Mouse (Mus musculus) induced T-regulatory cell, adult 2 months (primary cell): ENCODE data around the gene Mettl27.
"Not testable (repeated sequence)": the region's sequence is repeated elsewhere in the genome, so short reads cannot be mapped to it uniquely, and the experiment has no call there.

Experiments used
- DNase-seq: peaks from one replicate; pipeline ENCODE4 v3.0.0-alpha.2; 2012; ENCODE audit warnings: low read depth

Mettl27 gene

DNA sequence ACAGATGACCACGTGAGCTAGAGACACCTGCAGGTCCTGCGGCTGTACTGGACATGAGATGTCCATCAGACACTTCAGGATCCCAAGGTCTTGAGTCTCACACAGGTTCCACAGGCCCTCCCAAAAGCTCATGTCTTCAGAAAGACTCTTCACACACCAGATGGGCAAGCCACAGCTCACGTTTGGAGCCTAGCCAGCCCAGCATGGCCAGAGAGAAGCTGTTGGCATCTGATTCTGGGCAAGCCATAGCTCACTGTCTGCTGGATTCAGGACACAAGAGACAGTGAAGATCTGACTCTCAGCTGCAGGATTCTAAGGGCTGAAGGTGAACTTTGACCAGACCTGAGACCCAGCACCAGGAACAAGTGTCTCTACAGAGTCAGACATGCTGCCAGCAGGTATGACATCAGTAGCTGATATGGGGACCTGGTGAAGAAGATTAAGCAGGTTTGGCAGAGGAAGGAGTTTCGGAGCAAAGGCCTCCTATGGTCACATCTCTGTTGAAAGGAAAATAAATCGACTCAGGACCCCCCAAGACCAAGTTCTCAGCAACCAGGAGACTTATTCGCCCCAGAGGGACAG is 12.0 kb upstream of the Mettl27 start:
- no peak for DNase-seq

DNA sequence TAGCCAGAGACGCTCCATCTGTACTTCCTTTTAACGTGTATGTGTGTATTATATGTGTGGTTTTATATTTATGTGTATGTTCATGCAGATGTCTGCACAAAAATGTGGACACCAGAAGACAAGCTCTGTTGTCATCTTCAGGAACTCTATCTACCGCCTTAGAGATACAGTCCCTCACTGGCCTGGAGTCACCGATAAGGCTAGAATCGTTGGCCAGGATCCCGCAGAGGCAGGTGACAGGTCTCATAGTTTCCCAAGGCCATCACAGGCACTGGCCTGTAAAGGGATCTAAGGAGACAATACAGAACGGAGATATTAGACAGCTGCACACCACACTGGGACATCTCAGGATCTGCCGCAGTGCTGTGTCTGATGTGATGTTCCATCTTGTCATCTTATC is 11.1 kb upstream of the Mettl27 start:
- no peak for DNase-seq

- no peak for DNase-seq
Measured at GRCm38 (mm10) chr5:134923141-134923540, 9.0 kb upstream of the Mettl27 start.

- no peak for DNase-seq
Measured at GRCm38 (mm10) chr5:134926726-134927125, 5.4 kb upstream of the Mettl27 start.

DNA sequence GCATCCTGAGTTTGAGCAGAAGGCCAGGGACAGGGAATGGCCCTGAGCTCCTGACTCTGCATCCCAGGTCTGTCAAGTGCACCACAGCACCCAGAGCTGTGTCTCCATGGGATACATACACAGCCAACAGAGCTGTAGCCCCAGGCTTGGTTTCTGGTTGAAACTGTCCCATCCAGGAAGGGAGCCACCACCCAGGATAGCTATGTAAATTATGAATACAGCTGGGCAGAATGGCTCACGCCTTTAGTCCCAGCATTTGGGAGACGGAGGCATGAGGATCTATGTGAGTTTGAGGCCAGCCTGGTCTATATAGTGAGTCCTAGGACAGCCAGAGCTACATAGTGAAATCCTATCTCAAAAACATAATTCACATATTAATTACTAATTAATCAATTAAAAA is 2.2 kb upstream of the Mettl27 start:
- no peak for DNase-seq

DNA sequence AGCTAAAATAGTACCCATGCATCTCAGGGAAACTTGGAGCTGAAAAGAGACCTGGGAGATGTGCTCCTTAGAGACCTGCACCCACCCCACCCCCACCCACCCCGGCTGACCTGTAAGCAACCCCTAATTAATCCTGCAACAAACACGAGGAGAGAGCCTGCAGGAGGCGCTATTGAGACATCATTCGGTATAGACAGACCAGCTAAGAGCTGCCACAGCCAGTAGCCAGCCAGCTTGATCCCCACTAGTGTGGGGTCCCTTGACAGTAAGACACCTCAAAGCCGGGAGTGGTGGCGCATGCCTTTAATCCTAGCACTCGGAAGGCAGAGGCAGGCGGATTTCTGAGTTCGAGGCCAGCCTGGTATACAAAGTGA is 722 bp downstream of the Mettl27 start:
- peak; percentile 94 for DNase-seq

DNA sequence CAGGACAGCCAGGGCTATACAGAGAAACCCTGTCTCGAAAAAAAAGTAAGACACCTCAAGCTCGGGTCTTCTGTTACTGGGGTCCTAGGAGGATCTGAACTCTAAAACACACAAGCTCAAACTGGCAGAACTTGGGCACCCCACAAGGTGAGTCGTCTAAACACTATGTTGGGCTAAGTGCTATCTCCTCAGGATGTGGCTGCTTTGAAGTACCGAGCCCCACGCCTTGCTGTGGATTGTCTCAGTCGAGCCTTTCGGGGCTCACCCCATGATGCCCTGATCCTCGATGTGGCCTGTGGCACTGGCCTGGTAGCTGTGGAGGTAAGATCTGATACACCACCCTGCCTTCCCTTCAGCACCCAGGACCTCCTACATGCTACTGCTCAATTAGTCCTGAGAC is 1.1 kb downstream of the Mettl27 start:
- peak; percentile 74 for DNase-seq

DNA sequence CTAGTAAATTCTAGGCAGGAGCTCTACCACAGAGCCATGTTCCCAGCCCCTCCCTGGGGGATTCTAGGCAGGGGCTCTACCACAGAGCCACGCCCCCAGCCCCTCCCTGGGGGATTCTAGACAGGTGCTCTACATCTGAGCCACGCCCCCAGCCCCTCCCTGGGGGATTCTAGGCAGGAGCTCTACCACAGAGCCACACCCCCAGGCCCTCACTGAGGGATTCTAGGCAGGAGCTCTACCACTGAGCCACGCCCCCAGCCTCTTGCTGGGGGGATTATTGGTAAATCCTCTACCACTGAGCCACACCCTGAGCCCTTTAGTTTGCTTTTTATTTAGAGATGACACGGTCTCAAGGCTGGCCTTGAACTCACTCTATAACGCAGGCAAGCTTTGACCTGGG is 1.5 kb downstream of the Mettl27 start:
- peak; percentile 34 for DNase-seq

- DNase-seq = no peak
Measured at GRCm38 (mm10) chr5:134934666-134935065, 2.5 kb downstream of the Mettl27 start.

GRCm38 (mm10) chr5:134936051-134936450 is 3.9 kb downstream of the Mettl27 start:
- no peak for DNase-seq

GRCm38 (mm10) chr5:134936626-134937185 is 4.5 kb downstream of the Mettl27 start:
- DNase-seq = no peak

DNA sequence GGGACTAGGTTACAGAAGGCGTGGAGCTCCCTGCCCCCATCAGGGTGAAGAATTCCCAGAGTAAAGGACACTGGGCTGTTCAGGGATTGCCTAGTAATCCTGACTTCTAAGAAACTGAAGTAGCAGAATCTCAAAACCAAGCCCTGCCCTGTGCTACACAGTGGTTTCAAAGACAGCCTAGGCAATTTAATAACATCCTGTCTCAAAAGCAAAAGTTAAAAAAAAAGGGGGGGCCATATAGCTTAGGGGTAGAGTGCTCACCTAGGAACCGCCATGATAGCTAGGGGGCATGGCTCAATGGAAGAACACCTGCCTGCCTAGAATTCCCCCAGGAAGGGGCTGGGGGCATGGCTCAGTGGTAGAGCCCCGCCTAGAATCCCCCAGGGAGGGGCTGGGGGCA is 6.9 kb downstream of the Mettl27 start:
- DNase-seq = peak; percentile 58

GRCm38 (mm10) chr5:134939554-134939953 is 7.4 kb downstream of the Mettl27 start:
- DNase-seq = not testable (repeated sequence)

GRCm38 (mm10) chr5:134941472-134942209 is 9.5 kb downstream of the Mettl27 start:
- peak; percentile 60 for DNase-seq

DNA sequence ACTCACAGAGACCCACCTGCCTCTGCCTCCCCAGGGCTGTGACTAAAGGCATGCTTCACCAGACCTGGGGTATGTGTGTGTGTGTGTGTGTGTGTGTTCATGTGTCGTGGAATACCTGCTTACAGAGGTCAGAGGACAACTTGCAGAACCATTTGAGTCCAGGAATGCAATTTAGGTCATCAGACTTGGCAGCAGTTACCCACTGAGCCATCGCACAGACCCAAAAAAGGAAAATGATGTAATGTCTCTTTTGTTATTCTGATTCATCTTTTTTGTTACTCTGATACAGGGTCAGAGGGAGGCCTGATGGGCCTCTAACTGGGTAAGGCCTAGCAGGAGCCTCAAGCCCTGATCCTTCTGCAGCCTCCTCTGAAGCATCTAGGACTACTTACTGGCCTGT is 10.6 kb downstream of the Mettl27 start:
- no peak for DNase-seq

- DNase-seq = no peak
Measured at GRCm38 (mm10) chr5:134944179-134944578, 12.0 kb downstream of the Mettl27 start.

DNA sequence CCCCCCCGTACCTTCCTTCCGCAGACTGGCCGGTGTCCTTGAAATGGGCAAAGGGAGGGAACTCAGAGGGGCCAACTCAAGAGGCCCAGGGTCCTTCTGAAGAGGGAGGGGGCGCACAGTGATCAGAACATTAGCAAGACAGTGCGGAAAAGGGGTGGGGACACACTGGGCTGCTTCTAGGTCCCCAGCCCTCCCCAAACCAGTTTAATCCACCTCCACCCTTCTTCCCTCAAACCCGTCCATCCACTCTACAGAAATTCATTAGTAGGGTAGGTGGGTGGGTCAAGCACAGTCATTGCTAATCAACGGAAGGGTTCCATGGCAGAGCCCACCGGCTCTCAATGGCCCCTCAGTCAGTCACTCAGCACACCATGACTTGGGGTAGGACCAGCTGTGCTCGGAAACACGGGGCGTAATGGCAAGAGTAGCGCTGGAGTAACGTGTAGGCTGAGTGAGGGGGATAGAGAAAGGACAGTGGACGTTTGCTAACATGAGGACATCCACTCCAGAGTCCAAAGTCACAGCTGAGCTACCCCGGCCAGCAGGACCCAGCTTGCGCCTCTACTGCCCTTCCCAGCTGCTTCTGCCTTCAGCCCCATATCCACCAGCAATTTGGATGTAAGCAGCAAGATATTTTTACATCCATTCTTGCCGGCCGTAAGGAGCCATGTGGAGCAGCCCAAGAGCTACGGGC is 13.2 kb downstream of the Mettl27 start:
- no peak for DNase-seq

DNA sequence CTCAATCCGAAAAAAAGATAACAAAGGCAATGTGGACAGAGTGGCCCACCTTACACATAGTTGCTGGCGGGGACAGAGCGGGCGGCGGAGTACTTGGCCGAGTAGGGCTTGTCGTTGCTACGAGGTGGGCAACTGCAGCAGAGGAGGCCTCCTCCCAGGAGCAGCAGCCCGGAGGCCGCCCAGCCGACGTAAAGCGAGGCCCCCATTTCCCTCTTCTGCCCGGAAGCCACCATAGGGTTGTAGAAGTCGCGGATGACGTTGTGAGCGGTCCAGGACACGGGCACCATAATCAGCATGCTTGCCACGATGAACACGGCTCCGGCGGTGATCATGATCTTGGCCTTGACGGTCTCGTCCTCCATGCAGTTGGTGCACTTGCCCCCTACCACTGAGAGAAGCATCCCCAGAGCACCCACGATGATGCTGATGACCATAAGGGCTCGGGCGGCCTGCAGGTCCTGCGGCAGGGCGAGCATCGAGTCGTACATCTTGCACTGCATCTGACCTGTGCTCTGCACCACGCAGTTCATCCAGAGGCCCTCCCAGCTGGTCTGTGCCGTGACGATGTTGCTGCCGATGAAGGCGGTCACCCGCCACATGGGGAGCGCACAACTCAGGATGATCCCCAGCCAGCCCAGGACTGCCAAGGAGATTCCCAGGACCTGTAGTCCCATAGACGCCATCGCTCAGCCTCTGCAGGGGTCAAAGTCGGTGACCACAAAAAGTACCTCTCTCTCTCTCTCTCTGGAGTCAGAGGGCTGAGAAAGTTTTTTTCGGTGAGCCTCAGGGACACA is 14.1 kb downstream of the Mettl27 start:
- no peak for DNase-seq

- no peak for DNase-seq
Measured at GRCm38 (mm10) chr5:134946857-134947255, 14.7 kb downstream of the Mettl27 start, which contains the start of gene Cldn4. Cldn4 (minus strand) TSS chr5:134946934.

GRCm38 (mm10) chr5:134947420-134948084 is 15.4 kb downstream of the Mettl27 start:
- no peak for DNase-seq

GRCm38 (mm10) chr5:134948085-134948439 is 15.9 kb downstream of the Mettl27 start:
- DNase-seq = no peak
